Mouse (Mus musculus): ENCODE data around the gene Hsd3b5. TPM values are rescaled to one million over a fixed set of nuclear protein-coding genes. Genes with fewer than 3 reads are reported as not detected.
"Not testable (repeated sequence)": the region's sequence is repeated elsewhere in the genome, so short reads cannot be mapped to it uniquely, and the experiment has no call there.

Gene Hsd3b5
- polyA plus RNA-seq, 1 experiment from 2014 or later, result 0.07 TPM

DNA sequence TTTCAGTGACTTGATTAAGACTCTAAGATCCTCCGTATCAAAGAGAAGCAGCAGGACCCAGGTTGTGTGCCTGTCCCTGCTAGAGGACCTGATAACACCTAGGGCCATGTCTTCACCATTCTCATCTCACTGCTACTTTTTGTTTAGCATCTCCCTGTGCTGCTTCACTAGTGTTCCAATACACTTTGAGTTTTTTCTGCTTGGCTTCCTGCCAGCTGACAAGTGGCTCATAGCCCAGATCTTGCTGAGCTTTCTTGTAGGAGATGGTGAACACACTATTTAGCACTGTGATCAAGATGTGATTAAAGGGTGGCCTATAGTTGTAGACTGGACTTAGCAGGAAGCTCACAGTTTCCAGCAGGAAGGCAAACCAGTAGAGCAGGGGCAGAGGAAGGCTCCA is 49.0 kb downstream of the Hsd3b5 start:
- 50% methylated on average over 1 of the region's 1 CpGs for WGBS (ENCODE audit: insufficient replicate concordance)
- not testable (repeated sequence) for H3K27ac ChIP-seq (replicated peaks); H3K36me3 ChIP-seq (replicated peaks); ATAC-seq (ENCODE audit: insufficient read depth); H3K4me1 ChIP-seq (replicated peaks); H3K27me3 ChIP-seq; H3K9ac ChIP-seq; H3K4me2 ChIP-seq; H3K4me3 ChIP-seq (replicated peaks); H3K9me3 ChIP-seq (replicated peaks)

Other genes starting within 250 kb of the Hsd3b5 start
- 1.9 and 2.1 TPM in 2 replicates for gene Zfp697, start 247.8 kb downstream of the Hsd3b5 start, polyA plus RNA-seq (2015; fragmentation: Nextera tagmentation; extraction: Ambion mirVana)
- not detected in 2 replicates for gene Gm4450, start 173.1 kb downstream of the Hsd3b5 start, polyA plus RNA-seq (2015; fragmentation: Nextera tagmentation; extraction: Ambion mirVana)
- 0.13 and 0.15 TPM in 2 replicates for gene Hsd3b4, start 119.7 kb downstream of the Hsd3b5 start, polyA plus RNA-seq (2015; fragmentation: Nextera tagmentation; extraction: Ambion mirVana)
- gene Gm10681, start 41.4 kb downstream of the Hsd3b5 start, polyA plus RNA-seq (2015; fragmentation: Nextera tagmentation; extraction: Ambion mirVana), result 0.13 and 0.15 TPM in 2 replicates
- gene Hsd3b2, start 94.3 kb upstream of the Hsd3b5 start, polyA plus RNA-seq (2015; fragmentation: Nextera tagmentation; extraction: Ambion mirVana), result 0.15 and 0.17 TPM in 2 replicates
- gene Hsd3b3, start 132.9 kb upstream of the Hsd3b5 start, polyA plus RNA-seq (2015; fragmentation: Nextera tagmentation; extraction: Ambion mirVana), result 7.8 and 14.3 TPM in 2 replicates
- gene Hsd3b6, start 184.2 kb upstream of the Hsd3b5 start, polyA plus RNA-seq (2015; fragmentation: Nextera tagmentation; extraction: Ambion mirVana), result 4.4 and 6.2 TPM in 2 replicates
- gene Hsd3b1, start 229.5 kb upstream of the Hsd3b5 start, polyA plus RNA-seq (2015; fragmentation: Nextera tagmentation; extraction: Ambion mirVana), result 25.6 and 31.3 TPM in 2 replicates

All from liver, embryonic 15.5 days (tissue).